Comparison of ENCODE assay signal across 17 mouse cellular contexts in the genomic region with DNA sequence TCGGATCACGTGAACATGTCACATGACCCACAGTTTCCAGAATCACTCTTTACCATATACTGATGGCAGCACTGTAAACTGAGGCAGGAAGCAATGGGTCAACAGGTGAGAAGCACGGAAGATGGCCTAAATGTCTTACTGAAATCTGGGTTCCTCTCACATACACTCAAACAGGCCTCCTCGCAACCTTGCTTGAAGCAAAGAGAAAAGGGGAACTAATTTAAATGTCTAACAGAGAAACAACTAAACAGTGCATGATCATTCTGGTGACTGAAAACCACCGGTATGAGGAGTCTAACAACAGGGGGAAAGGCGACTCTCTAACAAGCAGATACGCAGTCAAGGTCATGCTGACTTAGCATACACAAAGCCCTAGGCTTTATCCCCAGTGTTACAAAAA. TPM values are rescaled to one million over a fixed set of nuclear protein-coding genes. Genes with fewer than 3 reads are reported as not detected.
A peak's percentile ranks its signal among the peaks of the same experiment; 100 is the strongest.
DNase-seq lines count a peak whose midpoint lies in the region; ATAC-seq and TF ChIP-seq lines count a peak whose summit lies in the region.
"Had no signal": no experiment of that assay in that cellular context is flagged by ENCODE, and none has a peak within 500 bp of the region (broad histone marks: within the 10 kb centered on the region; RNA-seq: fewer than 3 reads in every experiment).

No protein-coding gene starts in this region.

- no peak for TF ChIP-seq POLR2A in kidney, adult 2 months (IDR thresholded peaks at IDR 0.05; ENCODE audit: low read depth, low read length)

- WGBS in midbrain, embryonic 11.5 days, result 73% methylated on average over 7 of the region's 7 CpGs
- 83% methylated on average over 7 of the region's 7 CpGs for WGBS in midbrain, embryonic 10.5 days
- WGBS in kidney, adult 2 months, result 65% methylated on average over 7 of the region's 7 CpGs

- TF ChIP-seq CTCF in kidney, adult 2 months (conservative IDR thresholded peaks at IDR 0.05; ENCODE audit: insufficient read depth, insufficient read length, low read depth, low read length), result no peak

- no peaks in the 10 kb centered on the region for H3K9me3 ChIP-seq in midbrain, embryonic 11.5 days (ENCODE audit: control insufficient read depth, low read length)
- H3K9me3 ChIP-seq in midbrain, embryonic 10.5 days (replicated peaks), result no peaks in the 10 kb centered on the region
- H3K9me3 ChIP-seq: forebrain, embryonic 13.5 days; neural tube, embryonic 12.5 days had no signal

- ATAC-seq in midbrain, embryonic 11.5 days (ENCODE audit: low FRiP score), result no peak
- ATAC-seq in hematopoietic stem cell, adult 5-6 weeks (replicated peaks in 1 of 2; ENCODE audit: insufficient read depth in 1 of 2, low FRiP score in 2 of 2, low TSS enrichment in 1 of 2, low read depth in 1 of 2, poor library complexity in 2 of 2, severe bottlenecking in 2 of 2), result peak; percentile 52 to 69
- ATAC-seq in megakaryocyte progenitor cell, adult 5-6 weeks (replicated peaks; ENCODE audit: poor library complexity), result 0 out of 2 replicates have a peak, but pooled peaks have one; percentile 9
- no peak for ATAC-seq in frontal cortex, adult (ENCODE audit: low TSS enrichment)
- ATAC-seq: CD4-positive, CD25-positive, alpha-beta regulatory T cell, adult 4 months; forebrain, embryonic 13.5 days had no signal

- H3K4me3 ChIP-seq in midbrain, embryonic 11.5 days (ENCODE audit: low read depth, low read length), result no peak overlapping the region
- no peak overlapping the region for H3K4me3 ChIP-seq in midbrain, embryonic 10.5 days
- no peak overlapping the region for H3K4me3 ChIP-seq in brown adipose tissue, adult 24 weeks (ENCODE audit: insufficient read depth, low read depth, low read length)
- H3K4me3 ChIP-seq in kidney, adult 2 months (ENCODE audit: insufficient read depth, low read depth, low read length), result no peak overlapping the region
- H3K4me3 ChIP-seq: forebrain, embryonic 13.5 days; neural tube, embryonic 12.5 days had no signal

- H3K27ac ChIP-seq in midbrain, embryonic 11.5 days (ENCODE audit: low read depth, low read length), result no peak overlapping the region
- no peak overlapping the region for H3K27ac ChIP-seq in midbrain, embryonic 10.5 days (replicated peaks)
- H3K27ac ChIP-seq in brown adipose tissue, adult 24 weeks (replicated peaks; ENCODE audit: low read depth, low read length), result peak overlapping the region; percentile 67
- H3K27ac ChIP-seq in kidney, adult 2 months (ENCODE audit: insufficient read depth, low read depth, low read length), result no peak overlapping the region
- H3K27ac ChIP-seq: forebrain, embryonic 13.5 days; neural tube, embryonic 12.5 days had no signal

- H3K36me3 ChIP-seq in midbrain, embryonic 11.5 days (ENCODE audit: control insufficient read depth, insufficient read depth, low read length), result no peaks in the 10 kb centered on the region
- H3K36me3 ChIP-seq in midbrain, embryonic 10.5 days, result no peaks in the 10 kb centered on the region
- H3K36me3 ChIP-seq in kidney, adult 2 months (ENCODE audit: control insufficient read depth, insufficient read depth, low read length), result no peaks in the 10 kb centered on the region
- H3K36me3 ChIP-seq: neural tube, embryonic 12.5 days had no signal

- no peaks in the 10 kb centered on the region for H3K27me3 ChIP-seq in midbrain, embryonic 11.5 days (ENCODE audit: control insufficient read depth, insufficient read depth, low read length)
- no peaks in the 10 kb centered on the region for H3K27me3 ChIP-seq in midbrain, embryonic 10.5 days (ENCODE audit: low read depth, poor library complexity, severe bottlenecking)
- no peaks in the 10 kb centered on the region for H3K27me3 ChIP-seq in kidney, adult 2 months (replicated peaks; ENCODE audit: control insufficient read depth, insufficient read depth, low read length)
- H3K27me3 ChIP-seq: forebrain, embryonic 13.5 days; neural tube, embryonic 12.5 days had no signal

- H3K9ac ChIP-seq in midbrain, embryonic 11.5 days (ENCODE audit: low read length), result no peak overlapping the region
- H3K9ac ChIP-seq: forebrain, embryonic 13.5 days; lung, embryonic 14.5 days; neural tube, embryonic 12.5 days had no signal

- DNase-seq in midbrain, embryonic 11.5 days (ENCODE audit: low spot score, missing footprints), result peak; percentile 81
- no peak for DNase-seq in midbrain, embryonic 10.5 days (ENCODE audit: low spot score)
- DNase-seq in layer of hippocampus, postnatal 14 days (ENCODE audit: low spot score in 2 of 2), result no peak
- DNase-seq in kidney, adult 2 months, result no peak
- DNase-seq: adrenal gland, adult 8-10 months; cerebellum, adult 8-10 months; heart, postnatal 4 days; kidney, adult 8-10 months; lung, embryonic 14.5 days; thymus, adult 18-20 months had no signal

- peaks cover 6% of the 10 kb centered on the region; the same call in 1 of the 2 replicates for H3K4me1 ChIP-seq in midbrain, embryonic 11.5 days (ENCODE audit: control insufficient read depth, insufficient read depth, low read length)
- peaks cover 28% of the 10 kb centered on the region for H3K4me1 ChIP-seq in midbrain, embryonic 10.5 days
- H3K4me1 ChIP-seq in brown adipose tissue, adult 24 weeks (ENCODE audit: control insufficient read depth, insufficient read depth, insufficient read length, low read length), result peaks cover 13% of the 10 kb centered on the region
- H3K4me1 ChIP-seq in kidney, adult 2 months (ENCODE audit: control insufficient read depth, insufficient read depth, low read length), result no peaks in the 10 kb centered on the region; the same call in 1 of the 2 replicates

- H3K4me2 ChIP-seq in midbrain, embryonic 11.5 days, result no peak overlapping the region
- H3K4me2 ChIP-seq: forebrain, embryonic 13.5 days; lung, embryonic 14.5 days; neural tube, embryonic 12.5 days had no signal

RNA-seq across cellular contexts. Expression of a gene that starts 12.7 kb away (rescaled TPM):
- 20.5 and 22.1 TPM in 2 replicates for polyA plus RNA-seq in midbrain, embryonic 11.5 days (2014; fragmentation: Nextera tagmentation; extraction: Ambion mirVana)
- 17.2 and 17.5 TPM in 2 replicates for polyA plus RNA-seq in midbrain, embryonic 10.5 days (2016; fragmentation: Nextera tagmentation; extraction: Ambion mirVana)
- 86.7 and 140 TPM in 2 replicates for polyA plus RNA-seq in brown adipose tissue, adult 24 weeks (2012; ENCODE audit: insufficient read depth, insufficient read length, missing spikeins)
- total RNA-seq in hematopoietic stem cell, adult 5-6 weeks (2017), result 64.8 and 86.1 TPM in 2 replicates
- 17.2 and 19.3 TPM in 2 replicates for total RNA-seq in megakaryocyte progenitor cell, adult 5-6 weeks (2015)
- total RNA-seq in megakaryocyte progenitor cell, adult 5-6 weeks (2017), result 18.8 and 24.4 TPM in 2 replicates
- total RNA-seq in layer of hippocampus, postnatal 14 days (2021), result 10 to 100 TPM; 48.2 to 49.9 TPM
- 9.8 and 11.9 TPM in 2 replicates for polyA plus RNA-seq in kidney, adult 2 months (2012; rRNA removed)

Comparison
In these comparisons a context has a peak if more than half of its experiments do, and no peak if none do; other contexts are left out.
1. ATAC-seq: peak in hematopoietic stem cell, adult 5-6 weeks (2 of 2) and megakaryocyte progenitor cell, adult 5-6 weeks (single experiment); none in midbrain, embryonic 11.5 days (single experiment) and frontal cortex, adult (single experiment).